Mouse (Mus musculus) stomach, adult 2 months (tissue): ENCODE measurements around the gene Six2. TPM values are rescaled to one million over a fixed set of nuclear protein-coding genes. Genes with fewer than 3 reads are reported as not detected.

ENCODE experiments used
- polyA plus RNA-seq: library from polyadenylated mRNA; depleted of rRNA; stranded (reverse); fragments of >200 nt; gene quantifications from 2 replicates; pipeline ENCODE4 v1.2.3, GENCODE M21; 2012; rRNA removed

The Six2 gene
- polyA plus RNA-seq = 8.3 and 12.8 TPM in 2 replicates

DNA sequence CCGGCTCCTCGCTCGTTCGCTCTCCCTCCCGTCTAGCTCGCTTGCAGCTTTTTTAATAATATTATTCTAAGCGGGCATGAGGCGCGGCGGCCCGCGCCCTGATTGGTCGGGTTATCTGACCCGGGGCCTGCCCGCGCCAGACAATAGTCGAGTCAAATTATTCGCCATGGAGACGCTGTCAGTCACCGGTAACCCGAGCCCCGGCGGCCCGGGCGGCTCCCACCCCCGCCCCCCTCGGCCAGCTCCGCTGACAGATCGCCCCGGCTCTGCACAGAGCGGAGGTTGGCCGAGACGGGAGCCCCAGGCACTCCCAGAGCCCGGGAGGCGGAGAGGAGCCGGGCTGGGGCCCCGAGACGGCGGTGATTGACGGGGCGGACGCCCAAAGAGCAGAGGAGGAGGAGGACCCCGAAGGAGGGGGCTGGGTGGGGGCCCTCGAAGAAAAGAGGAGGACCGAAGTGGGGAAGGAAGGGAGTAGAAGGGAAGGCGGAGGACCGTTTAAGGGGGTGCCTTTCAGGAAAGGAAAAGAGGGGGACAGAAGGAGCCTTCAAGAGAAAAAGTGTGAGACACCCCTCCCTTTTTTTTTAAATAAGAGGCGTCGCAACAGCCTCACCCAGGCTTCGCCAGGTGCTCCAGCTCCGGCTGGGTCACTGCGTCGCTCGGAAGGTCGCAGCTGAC is at the start of gene Six2:
Gene Six2 (minus strand): TSS at position 39 of the 675 bp plus-strand sequence.

Other genes starting within 250 kb of the Six2 start
- gene Six3, start 74.7 kb downstream of the Six2 start, polyA plus RNA-seq = not detected in 2 replicates